Mouse (Mus musculus) layer of hippocampus, postnatal 14 days (tissue): ENCODE measurements around the gene Rac1. TPM values are rescaled to one million over a fixed set of nuclear protein-coding genes. Genes with fewer than 3 reads are reported as not detected.

Experiments used
- DNase-seq, 2 experiments: peaks; one replicate each; pipeline ENCODE4 v3.0.0; 2021 to 2022; ENCODE audit warnings: low spot score in 2 of 2, mixed read lengths in 1 of 2
- total RNA-seq, 2 experiments: library from RNA; stranded (reverse); gene quantifications; 2 replicates each; pipeline ENCODE4 v1.2.3; 2021

The Rac1 gene
- total RNA-seq, 2 experiments from 2014 or later: 430 to 453 TPM

DNA sequence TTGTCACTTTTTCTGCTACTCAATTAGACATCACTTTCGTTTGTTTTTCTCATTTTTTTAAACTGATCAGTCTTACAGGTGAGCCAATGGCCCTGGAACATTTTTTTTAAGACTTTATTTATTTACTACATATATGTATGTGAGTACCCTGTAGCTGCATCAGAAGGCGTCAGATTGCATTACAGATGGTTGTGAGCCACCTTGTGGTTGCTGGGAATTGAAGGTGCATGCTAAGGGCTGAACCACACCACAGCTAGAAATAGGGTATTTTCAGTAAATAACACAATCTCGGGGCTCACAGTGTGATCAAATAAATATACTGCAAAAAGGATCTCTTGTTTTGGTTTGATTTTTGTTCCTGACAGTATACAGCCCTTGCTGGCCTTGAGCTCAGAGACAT is 30.4 kb downstream of the Rac1 start:
- DNase-seq: no peak

DNA sequence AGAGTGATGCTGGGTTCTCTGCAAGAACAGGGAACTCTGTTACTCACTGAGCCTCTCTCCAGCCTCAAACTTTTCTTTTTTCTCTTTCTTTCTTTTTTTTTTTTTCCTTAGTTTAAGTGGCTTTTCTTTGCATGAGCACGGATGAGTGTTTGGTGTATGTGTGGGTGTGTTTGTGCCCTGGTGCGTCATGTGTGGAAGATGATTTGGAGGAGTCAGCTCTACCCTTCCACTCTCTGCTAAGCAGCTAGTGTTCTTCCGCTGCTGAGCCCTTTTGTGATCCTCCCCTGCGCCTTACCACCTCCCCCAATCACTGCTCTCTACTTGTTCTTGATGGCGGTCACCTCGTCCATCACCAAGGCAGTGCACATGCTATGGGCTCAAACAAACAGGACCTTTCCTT is 32.1 kb downstream of the Rac1 start:
- no peak for DNase-seq

GRCm38 (mm10) chr5:143493163-143493562 is 34.7 kb downstream of the Rac1 start:
- no peak for DNase-seq

- no peak for DNase-seq
Measured at GRCm38 (mm10) chr5:143491736-143492135, 36.1 kb downstream of the Rac1 start.

DNA sequence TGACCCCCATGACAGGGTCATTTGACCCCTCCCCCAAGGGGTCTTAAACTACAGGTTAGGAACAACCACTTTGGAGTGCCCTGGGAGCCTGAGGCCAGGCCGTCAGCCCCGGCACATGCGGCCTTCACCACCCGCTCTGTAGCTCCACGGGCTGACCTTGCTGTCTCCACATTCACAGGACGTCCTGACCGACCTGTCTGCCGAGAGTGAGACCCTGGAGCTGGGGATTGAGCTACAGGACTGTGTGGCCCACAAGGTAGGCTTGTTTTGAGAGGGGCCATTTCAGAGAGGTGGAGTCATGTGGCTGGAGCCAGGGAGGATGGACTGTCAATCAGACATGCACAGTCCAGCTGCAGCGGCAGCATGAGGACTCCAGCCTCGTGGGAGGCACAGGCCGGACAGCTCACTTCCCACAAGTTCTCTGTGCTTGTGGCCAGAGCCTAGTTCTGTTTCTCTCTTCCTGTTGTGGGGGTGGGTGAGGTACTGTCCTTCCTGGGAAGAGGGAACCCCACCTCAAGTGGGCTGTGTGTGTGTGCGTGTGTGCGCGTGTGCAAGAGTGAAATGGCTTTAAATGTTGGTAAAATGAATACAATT is 38.0 kb downstream of the Rac1 start:
- no peak for DNase-seq

DNA sequence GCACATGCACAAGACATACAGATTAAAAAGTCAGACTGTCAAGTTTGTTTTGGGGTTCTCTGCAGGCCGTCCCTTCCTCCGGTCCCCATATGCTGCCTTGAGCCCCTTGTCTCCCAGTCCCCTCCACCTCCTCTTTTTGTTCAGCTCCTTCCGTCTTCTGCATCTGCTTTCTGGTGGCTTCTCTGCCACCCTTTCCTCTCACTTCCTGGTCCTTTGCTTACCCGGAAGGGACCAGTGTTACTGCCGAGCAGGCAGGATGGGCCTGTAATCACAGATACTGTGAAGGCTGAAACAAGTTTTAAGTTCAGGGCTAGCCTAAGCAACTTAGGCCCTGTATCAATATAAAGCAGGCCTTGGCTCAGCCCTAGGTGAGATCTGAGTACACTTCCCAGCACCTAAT is 39.8 kb downstream of the Rac1 start:
- DNase-seq: no peak

DNA sequence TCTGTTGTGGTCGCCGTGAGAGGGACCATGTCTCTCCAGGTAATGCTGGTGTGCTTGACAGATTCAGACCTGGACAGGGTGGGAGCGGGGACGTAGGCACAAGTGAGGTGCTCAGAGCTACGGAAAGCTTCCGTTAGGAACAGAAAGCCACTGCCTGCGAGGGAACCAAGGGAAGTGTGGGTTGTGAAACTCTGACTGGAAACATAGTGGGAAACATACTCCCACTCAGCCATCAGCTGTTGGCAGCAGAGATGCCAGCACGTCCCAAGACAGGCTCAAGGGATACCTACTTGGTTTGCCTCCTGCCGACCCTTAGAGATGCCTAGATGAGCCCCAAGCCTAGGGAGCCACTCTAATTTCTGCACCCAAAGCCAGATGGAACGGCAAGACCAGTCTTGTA is 40.6 kb downstream of the Rac1 start:
- no peak for DNase-seq

DNA sequence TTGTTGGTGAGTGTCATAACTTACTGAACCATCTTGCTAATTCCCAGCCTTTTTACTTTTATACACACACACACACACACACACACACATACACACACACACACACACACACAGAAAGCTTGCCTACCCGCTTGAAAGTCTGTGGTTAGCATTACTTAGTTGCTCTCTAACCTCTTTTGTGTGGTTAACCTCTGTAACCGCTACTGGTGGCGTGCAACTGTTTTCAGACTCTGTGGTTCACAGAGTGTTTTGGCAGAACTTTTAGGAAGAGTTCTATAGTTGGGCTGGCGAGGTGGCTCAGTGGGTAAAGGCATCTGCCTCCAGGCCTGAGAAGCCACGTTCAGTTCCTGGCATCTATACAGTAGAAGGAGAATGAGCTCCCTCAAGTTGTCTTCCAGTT is 42.9 kb downstream of the Rac1 start:
- no peak for DNase-seq

DNA sequence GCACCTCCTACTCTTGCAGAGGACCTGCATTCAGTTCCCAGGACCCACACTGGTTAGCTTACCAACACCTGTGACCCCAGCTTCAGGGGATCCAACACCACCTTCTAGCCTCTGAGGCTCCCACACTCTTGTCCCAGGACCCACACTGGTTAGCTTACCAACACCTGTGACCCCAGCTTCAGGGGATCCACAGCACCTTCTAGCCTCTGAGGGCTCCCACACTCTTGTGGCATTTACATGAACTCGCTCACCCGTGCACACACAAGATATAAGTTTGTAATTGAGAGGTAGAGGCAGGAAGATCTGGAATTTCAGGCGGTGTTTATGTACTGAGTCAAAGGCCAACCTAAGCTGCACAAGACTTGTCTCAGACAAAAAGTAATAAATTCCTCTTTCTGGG is 49.9 kb downstream of the Rac1 start:
- no peak for DNase-seq

- no peak for DNase-seq
Measured at GRCm38 (mm10) chr5:143476013-143476412, 51.8 kb downstream of the Rac1 start.

DNA sequence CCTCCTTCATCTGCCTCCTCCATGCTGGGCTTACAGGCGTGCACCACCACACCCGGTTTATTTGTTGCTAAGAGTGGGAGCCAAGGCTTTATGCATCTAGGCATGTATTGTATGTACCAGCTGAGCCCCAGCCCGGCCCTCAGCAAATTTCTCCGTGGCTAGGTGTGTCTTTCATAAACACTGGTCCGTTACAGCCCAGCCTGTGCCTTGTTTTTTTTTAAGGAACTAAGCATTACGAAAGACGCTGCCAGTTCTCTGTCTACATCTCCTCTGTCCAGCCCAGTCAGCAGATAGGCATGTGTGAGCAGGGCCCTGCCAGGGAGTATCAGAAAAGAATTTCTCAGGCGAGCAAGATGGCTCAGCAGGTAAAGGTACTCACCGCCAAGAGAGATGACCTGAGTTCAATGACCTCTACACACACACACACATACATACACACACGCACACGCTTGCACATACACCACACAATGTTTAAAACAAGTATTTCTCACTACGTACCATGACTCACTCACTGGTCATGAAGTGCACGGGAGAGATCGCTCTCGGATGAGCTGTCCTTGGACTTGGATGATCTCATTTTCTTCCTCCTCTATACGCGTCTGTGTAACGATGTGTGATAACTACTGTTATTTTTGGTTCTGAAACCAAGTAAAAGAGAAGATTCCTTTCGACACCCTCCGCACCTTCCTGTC is 52.5 kb downstream of the Rac1 start:
- no peak for DNase-seq

- no peak for DNase-seq
Measured at GRCm38 (mm10) chr5:143471953-143472618, 55.8 kb downstream of the Rac1 start.

DNA sequence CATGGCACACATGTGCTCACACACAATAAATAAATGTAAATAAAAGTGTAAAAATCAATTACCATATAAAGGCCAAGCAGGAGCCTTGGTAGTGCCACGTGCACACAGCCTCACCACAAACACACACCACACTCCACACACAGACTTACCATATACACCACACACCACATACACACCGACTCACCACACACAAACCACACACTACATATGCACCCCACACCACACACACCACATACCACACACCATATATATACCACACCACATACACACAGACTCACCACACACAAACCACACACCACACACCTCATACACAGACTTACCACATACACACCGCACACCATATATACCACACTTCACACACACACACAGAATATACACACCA is 56.7 kb downstream of the Rac1 start:
- no peak for DNase-seq

DNA sequence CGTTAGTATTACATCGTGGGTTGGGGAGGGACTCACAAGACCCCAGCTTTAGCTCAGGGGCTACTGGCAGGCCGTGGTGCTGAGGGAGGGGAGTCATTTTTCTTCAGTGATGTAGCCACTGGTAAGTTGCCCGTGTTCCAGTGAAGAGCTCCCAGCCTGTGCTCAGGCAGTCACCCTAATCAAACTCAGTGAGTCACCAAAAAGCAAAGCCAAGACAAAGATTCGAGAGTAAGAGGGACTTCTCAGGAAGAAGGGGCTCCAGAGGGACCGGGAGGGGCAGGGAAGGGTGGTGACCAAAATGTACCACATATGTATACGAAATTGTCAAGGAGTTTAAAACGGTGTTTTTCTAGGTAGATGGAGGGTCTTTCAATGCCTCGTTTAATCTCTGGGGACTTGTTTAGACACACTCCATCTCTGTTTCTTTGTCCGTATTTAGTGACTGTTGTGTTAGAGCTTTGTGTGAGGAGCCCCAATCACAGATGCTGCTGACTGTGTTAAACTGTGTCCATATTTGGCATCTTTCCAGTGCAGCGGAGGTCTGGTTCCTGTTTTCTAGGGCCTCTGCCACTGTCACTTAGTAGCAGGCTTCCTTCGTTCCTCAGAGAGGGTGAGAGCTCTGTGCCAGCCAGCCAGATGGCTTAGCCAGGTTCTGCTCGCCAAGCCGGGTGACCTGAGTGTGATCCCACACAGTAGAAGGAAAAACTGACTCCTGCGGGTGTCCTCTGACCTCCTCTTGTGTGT is 57.2 kb downstream of the Rac1 start:
- DNase-seq: peak in 1 of 2 experiments; percentile 63

- no peak for DNase-seq
Measured at GRCm38 (mm10) chr5:143469628-143470027, 58.2 kb downstream of the Rac1 start.

DNA sequence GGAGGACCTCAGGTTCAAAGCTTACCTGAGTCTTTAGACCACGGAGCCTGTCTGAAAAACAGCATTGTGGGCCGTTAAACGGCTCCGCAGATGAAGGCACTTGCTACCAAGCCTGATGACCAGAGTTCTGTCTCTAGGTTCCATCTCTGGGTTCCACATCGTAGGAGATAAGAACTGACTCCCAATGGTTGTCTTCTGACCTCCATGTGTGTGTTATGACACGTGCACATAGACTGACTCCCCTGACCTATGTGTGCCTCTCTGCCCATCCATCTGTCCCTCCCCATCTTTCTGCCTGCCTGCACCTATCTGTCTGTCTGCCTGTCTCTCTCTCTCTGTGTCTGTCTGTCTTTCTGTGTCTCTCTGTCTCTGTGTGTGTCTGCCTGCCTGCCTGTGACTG is 59.9 kb downstream of the Rac1 start:
- DNase-seq: no peak

DNA sequence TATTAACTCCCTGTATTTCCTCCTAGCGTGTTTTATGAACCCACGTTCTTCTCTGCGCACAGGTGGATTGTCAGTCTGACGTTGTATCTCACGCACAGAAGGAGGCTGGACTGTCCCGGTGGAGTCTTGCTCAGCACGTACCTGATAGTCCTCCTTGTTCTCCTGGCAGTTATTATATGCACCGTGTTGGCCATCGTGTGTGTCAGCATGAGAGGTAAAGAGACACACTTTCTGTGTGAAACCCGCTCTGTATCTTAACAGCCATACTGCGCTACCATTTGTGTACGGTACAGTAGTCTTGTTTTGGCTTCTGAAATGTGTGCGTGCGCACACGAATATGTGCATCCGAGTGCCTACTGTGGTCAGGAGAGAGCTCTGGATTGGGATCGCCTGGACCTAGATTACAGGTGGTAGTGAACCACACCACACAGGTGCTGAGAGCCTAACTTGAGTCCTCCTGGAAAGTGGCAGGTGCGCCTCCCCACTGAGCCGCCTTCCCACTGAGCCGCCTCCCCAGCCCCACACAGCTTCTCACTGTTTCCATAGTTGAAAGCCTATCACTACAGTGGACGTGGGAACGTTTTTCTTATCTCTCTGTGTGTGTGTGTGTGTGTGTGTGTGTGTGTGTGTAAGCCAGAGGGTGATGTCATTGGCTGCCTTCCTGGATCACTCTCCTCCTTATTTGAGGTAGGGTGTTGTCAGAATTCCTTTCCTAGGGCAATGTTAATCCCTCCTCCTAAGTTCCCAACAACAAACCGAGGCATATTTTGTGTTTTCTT is 60.8 kb downstream of the Rac1 start:
- no peak for DNase-seq

GRCm38 (mm10) chr5:143465156-143466085 is 62.4 kb downstream of the Rac1 start:
- DNase-seq: no peak

GRCm38 (mm10) chr5:143464757-143465118 is 63.1 kb downstream of the Rac1 start:
- DNase-seq: no peak

- DNase-seq: peak; percentile 84 to 91
Measured at GRCm38 (mm10) chr5:143464100-143464756, 63.6 kb downstream of the Rac1 start, which contains the start of gene Daglb. Daglb (plus strand) TSS chr5:143464584.
